In genomic region chr2:93911942-93912341, GRCm38 (mm10) we compare ENCODE assay signal across 11 mouse cellular contexts. TPM values are rescaled to one million over a fixed set of nuclear protein-coding genes. Genes with fewer than 3 reads are reported as not detected.
DNase-seq lines count a peak whose midpoint lies in the region; ATAC-seq lines count a peak whose summit lies in the region.
"Had no signal": no experiment of that assay in that cellular context is flagged by ENCODE, and none has a peak within 500 bp of the region (broad histone marks: within the 10 kb centered on the region; RNA-seq: fewer than 3 reads in every experiment).

No protein-coding gene starts in this region.

- peak; percentile 28 to 31 for DNase-seq in heart, postnatal 10 days
- no peak for DNase-seq in heart, adult 8-10 months (ENCODE audit: low spot score)
- peak; percentile 75 to 81 for DNase-seq in right cerebral cortex, postnatal 10 days (ENCODE audit: low spot score in 2 of 2)
- DNase-seq in right cerebral cortex, adult 2 months (ENCODE audit: low spot score in 2 of 2) = no peak
- peak; percentile 80 for DNase-seq in gastrocnemius, adult 18-20 months (ENCODE audit: low spot score)
- peak; percentile 55 for DNase-seq in lung, postnatal 36 days
- DNase-seq in retina, postnatal 1 day = no peak

- ATAC-seq in CD4-positive, CD25-positive, alpha-beta regulatory T cell, adult 4 months = no peak

- intact Hi-C loops in heart, postnatal 10 days (cut with DNase I) = no loop called here

RNA-seq across cellular contexts. Expression of gene Accsl, which starts 43.0 kb away (rescaled TPM):
- total RNA-seq in heart, postnatal 10 days (2021) = under 1 TPM in 1 of 2 experiments, not detected in 1; 0.24 TPM
- not detected for total RNA-seq in heart, adult 8-10 months (2022)
- not detected for total RNA-seq in gastrocnemius, adult 18-20 months (2021)
- polyA plus RNA-seq in CD4-positive, CD25-positive, alpha-beta regulatory T cell, adult 4 months (2017; shearing (Covaris generic)) = not detected
- polyA plus RNA-seq: kidney, postnatal 0 days; liver, embryonic 15.5 days; neural tube, embryonic 11.5 days had no signal

RNA-seq across cellular contexts. Expression of gene Gm13889, which starts 45.1 kb away (rescaled TPM):
- 10 to 100 TPM; 25.3 to 29.4 TPM for total RNA-seq in heart, postnatal 10 days (2021)
- total RNA-seq in heart, adult 8-10 months (2022) = 10 to 100 TPM in 1 of 4 experiments, 1 to 10 TPM in 3; 6.9 to 10.7 (median 8.7) TPM
- 10 to 100 TPM in 1 of 2 experiments, 1 to 10 TPM in 1; 4.8 to 23.7 TPM for total RNA-seq in gastrocnemius, adult 18-20 months (2021)
- not detected for polyA plus RNA-seq in CD4-positive, CD25-positive, alpha-beta regulatory T cell, adult 4 months (2017; shearing (Covaris generic))

Comparison
In these comparisons a context has a peak if more than half of its experiments do, and no peak if none do; other contexts are left out.
1. DNase-seq: peak in heart, postnatal 10 days (2 of 2), right cerebral cortex, postnatal 10 days (2 of 2), gastrocnemius, adult 18-20 months (single experiment) and lung, postnatal 36 days (single experiment); none in heart, adult 8-10 months (single experiment), right cerebral cortex, adult 2 months (0 of 2) and retina, postnatal 1 day (single experiment).